Mouse (Mus musculus) layer of hippocampus, adult 9-11 months (tissue): ENCODE measurements around the gene Nek6.

Source experiments
- DNase-seq: peaks from one replicate; pipeline ENCODE4 v3.0.0; 2022

Gene Nek6

DNA sequence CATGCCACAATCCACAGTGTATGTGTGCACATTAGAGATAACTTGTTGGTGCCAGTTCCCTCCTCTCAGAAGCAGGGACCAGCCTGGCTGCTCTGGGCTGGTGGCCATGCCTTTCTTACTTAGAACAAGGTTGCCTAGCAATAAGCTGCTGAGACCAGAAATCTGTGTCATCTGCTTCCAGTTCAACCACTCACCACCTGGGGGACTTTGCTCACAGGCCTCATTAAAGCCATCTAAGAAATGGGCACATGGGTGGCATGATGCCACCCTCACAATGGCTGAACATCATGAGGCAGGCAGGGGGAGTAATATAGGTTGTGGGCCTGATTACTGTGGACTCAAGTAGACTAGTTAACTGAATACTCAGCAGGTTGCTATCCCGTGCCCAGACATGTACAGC, 1.3 kb upstream of the Nek6 start:
- DNase-seq = peak; percentile 89

DNA sequence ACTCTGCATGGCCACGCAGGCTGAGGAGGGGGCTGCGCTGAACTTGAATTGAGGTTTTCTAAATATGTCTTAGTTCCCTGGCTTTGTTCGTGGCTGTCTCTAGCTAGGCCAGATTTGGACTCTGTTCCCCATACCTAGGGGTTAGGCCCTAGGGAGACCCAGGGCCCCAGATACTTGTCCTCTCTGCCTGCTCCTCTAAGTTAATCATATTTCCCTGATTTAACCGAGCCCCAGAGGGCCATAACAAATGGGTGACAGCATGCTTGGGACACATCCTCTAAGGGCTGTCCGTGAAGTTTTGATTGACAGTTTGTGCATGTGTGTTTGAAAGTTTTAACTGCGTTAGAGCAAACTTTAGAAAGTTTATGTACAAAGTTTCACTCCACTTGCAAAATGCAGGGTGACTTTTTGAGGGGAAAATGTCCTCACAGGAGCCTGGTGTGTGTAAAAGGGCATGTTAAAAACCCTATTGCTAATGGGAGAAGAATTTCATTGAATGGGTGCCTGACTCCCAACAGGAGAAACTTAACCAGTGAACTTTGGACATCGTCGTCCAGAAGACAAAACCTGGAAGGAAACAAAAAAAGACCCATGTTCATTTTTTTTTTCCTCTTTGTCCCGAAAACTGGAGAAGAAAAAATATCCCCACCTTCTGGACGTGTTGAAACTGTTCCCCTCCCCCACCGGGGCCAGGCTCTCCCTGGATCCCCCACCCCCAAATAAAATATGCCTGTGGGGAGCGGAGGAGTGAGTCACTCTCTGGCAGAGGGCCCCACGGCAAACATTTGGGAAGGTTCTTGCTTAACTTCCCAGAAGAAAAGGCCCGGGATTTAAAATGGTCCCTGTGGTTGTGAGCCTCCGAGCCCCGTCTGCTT, 1.1 kb downstream of the Nek6 start:
- no peak for DNase-seq

DNA sequence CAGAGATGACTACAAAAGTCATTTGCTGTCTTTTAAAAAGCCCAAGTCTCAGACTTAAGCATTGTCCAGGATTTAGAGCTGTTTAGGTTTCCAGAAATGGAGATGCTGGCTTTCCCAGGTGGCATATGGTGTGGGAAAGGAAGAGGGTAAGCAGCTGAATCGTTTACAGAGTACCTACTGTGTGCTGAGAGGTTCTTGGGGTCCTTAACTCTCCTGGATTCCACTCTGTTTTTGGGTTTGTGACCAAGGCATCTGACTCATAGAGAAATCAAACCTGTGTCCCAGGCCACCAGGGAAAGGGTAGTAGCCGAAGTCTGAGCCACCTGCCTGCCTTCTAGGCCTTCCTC, 1.7 kb downstream of the Nek6 start:
- no peak for DNase-seq

DNA sequence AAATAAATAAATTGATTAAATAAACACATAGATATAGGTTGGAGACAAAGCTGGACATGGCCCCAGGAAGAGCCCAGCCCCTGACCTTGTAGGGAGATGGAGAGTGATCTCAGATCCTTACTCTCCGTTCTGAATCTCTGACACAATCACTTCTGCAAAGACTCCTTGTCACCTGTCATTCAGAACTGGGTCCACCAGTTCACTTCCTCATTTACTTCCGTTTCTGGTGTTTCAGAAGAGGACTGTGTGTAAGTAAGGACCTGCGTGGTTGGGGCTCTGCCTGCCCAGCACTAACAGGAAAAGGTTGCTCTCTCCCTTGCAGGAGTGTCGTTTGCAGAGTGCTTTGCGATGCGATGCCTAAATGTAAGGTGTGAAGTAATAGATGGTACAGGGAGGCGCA, 3.0 kb downstream of the Nek6 start:
- DNase-seq = no peak

DNA sequence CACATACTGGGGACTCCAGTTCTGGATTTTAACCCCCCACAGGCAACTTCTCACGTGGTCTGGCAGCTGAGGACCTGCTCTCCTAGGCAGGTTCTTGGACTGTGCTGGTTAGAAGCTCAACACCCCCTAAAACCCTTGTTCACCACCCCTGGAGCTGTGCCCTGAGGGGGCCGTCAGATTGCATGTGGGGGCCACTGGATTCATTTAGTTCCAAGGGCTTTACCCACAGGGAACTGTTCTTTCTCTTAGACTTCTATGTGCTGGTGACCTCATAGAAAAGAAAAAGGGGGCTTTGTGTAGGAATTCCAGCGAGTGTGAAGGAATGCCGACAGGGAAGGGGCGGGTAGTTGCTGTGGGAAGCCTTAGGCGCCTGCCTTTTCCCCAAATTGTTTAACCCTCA, 4.0 kb downstream of the Nek6 start:
- no peak for DNase-seq

DNA sequence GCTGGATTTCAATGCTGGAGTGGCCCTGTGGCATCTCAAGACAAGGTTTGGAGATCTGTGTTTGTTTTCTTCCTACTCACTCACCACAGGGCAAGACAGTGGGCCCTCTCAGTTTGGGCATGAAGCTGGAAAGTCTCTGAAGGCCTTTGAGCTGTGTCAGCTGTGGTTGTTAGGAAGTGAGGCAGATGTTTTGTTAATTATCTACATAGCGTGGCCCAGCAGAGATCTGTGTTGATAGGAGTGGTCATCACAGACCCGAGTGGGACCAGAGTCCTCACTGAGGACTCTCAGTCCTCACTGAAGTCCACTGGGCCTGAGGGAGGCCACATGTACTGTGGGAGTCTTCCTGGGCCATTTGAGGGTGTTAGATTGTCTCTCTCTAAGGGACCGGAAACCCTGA, 5.0 kb downstream of the Nek6 start:
- no peak for DNase-seq

DNA sequence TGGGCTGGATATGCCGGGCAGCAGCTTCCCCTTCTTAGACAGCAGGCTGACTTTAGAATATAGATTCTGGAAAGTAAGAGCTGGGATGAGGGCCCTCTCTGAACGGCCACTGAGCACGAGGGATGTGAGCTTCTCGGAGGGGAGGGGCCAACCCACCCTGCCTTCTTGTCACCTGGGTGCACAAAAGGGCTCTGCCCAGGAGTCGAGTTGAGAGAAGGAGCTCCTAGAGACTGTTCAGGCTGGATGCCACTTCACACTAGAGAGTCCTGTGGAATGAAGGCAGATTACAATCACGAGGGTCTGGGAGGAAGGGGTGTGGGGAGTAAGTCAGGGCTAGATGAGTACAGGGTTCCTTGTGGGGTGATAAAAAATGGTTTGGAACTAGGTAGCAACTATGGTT, 5.6 kb downstream of the Nek6 start:
- DNase-seq = no peak

DNA sequence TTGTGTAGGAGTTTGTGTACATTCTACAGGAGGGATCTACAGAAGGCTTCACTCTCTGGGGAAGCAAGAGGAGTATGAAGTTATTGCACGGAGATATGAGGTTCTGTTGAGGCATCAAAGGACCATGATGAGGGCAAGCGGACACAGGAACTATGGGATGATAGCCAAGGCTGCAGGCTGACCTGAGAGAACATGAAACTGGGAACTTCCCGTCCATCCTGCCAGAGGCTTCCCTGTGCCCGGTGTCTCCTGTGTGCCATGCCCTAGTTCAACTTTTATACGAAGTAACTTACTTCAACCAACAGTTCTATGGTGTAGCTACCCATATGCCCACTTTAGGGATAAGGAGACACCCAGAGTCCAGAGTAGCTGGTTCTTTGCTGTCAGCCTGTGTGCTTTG, 7.3 kb downstream of the Nek6 start:
- no peak for DNase-seq

DNA sequence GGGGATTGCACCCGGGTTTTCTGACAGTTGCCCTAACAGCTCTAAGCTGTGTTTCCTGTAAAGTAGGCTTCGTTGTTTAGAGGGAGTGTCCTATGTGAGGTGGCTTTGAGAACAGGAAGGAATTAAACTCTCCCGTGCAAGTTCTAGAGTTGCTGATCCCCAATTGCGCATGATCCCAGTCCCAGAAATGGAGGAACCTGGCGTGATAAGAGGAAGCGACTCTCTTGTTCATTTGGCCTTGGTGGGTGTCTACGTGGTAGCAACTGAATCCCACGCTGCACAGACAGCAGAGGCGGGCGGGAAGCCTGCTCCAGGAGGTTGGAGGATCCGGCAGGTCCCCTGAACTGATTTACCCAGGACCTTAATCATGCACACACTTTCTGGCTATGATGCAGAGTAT, 8.5 kb downstream of the Nek6 start:
- no peak for DNase-seq

DNA sequence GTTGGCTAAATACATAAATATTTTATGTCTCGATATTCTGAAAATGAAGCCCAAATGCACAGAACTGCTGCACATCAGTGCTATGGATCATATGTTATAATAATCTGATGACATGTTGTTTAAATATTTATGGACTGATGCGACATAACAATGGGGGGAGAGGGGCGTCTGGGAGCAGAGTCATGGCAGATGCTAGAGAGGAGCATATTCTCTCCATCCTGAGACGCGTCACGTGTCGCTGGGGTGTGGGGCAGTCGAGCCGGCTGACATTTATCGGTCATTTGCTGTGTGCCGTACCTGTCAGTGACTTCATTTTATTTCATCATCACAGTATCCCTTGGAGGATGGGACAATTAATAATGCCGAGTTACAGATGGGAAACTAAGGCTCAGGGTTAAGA, 10.2 kb downstream of the Nek6 start:
- no peak for DNase-seq

DNA sequence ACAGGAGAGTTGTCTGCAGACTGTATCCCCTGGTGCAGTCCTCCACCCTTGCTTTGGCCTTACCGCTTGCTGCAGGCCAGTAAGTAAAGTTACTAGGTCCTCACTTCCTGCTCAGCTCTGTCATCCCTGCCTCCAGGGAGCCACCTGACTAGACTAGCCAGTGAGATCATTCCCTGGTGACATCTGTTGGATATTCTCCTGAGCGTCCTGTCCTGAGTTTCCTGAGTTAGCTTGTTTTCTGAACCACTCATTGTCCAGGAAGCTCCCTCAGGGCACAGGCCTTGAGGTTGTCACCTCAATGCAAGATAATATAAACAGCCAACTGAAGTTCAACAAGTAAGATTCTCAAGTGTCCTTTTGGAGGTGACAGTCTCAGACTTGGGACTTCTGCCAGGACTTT, 10.9 kb downstream of the Nek6 start:
- no peak for DNase-seq

DNA sequence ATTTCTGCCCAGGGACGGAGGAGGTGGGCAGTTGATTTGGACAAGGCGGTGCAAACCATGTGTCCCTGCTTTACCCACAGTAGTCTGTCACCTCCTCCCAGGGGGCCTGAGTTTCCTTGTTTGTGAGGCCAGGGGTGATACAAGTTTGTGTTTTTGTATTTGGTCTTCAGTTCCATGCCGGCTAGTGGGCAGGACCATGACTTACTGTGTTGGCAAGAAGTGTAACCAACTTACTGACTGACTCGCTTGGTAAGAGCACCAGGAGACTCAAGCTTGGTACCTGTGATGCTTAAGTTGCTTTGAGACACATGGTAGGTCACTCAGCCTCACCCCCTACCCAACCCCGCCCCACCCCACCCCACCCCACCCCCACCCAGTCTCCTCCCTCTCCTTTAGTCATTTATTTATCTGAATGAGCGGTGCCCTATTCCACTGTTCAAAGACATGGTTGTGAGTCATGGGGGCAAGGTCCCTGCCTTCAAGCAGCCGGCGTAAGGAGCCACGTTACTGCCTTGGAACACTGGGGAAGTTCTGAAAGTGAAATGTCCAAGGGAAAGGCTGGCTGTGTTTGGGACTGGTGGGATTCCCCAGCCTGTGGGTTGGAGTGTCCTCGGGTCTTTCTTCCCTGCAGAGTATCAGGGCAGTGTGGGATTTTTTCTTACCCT, 12.5 kb downstream of the Nek6 start:
- DNase-seq = no peak

DNA sequence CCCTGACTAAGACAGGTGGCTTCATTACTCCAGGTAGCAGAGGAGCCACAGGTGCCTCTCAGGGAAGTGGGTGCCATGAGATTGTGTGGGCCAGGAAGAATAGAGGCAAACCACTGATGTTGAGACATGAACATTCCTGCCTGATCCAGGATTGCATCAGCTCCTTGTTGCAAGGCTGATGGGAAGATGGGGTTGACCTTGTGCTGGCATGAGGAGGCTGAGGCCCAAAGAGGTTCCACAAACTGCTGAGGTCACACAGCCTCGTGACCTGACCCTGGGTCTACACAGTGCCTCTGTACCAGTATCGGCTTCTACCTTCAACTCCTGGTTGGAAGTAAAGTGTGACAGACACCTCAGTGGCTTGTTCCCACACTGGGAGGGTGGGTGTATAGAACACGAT, 13.6 kb downstream of the Nek6 start:
- no peak for DNase-seq

DNA sequence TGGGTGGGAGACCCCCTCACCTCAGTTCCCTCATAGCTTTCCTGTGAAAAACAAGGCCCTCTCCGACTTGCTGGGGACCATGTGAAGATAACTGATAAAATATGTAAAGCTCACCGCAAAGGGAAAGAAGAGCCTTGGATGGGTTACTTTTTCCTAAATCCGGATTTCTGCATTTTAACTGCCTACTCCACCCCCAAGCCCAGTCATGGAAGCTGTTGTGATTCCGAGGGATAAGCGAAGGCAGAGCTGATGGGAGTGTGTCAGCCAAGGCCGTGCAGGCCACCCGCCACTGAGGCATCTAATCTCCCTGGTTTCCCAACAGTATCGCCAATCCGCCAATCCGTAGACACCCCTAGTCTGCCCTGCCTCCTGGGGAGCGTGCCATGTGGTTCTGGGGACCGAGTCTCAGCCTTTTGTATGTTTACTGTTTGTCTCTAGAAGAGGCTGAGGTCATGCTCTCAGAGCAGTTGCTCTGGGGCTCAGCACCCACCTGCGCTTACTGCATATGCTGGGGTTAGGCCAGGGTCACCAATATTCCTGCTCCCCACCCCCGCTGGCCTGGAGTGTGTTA, 18.2 kb downstream of the Nek6 start:
- DNase-seq = no peak

DNA sequence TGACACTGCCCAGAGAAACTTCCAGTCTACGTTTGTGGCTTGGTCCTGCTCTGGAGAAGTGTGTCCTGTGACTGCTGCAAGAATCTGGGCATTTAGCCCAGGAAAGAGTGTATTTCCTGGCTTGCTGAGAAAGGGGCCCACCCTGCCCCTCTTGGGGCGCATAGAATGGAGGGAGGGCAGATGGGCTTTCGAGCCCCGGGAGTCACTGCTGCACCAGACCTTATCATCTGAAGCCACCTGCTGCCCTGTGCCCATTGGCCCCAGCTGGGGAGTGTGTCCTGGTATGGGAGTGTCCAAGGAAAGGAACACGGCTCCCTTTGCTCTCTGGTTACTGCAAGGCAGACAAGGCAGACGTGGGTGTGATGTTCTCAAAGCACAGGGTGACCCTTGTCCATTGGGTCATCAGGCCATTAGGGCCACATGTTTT, 19.5 kb downstream of the Nek6 start:
- no peak for DNase-seq

DNA sequence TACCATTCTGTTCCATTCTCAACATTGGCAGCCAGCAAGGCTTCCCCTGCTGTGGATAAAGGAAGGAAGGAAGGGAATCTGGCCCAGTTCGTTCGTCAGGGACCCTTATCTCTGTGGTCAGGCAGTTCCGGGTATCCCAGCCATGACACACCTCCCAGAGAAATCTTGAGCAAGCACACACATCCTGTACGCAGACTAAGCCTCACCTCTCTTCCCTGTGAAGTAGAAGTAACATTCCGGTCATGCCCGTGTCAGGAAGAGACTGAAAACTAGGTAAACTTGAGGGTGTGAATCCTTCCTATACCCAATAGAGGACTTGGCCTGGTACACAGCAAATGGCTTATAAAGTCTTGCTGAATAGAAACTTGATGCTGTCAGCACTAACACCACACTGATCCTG, 21.9 kb downstream of the Nek6 start:
- DNase-seq = no peak

DNA sequence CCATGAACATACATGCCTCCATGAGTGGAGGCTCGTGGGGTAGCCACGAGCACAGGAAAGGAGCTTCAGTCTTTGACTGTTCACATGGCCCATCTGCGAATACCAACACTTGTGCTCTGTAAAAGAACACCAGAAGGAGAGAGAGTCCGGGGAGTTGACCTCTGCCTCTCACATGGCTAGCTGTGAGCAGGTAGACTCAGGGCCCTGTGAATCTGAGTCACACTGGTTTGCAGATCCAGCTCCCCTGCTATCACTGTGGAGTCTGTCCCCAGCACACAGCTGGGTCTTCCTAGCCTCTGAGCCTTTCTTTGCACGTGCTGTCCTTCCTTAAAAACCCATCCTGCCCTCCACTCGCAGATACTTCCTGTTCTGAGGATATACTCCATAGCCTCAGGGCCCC, 22.3 kb downstream of the Nek6 start:
- DNase-seq = no peak

DNA sequence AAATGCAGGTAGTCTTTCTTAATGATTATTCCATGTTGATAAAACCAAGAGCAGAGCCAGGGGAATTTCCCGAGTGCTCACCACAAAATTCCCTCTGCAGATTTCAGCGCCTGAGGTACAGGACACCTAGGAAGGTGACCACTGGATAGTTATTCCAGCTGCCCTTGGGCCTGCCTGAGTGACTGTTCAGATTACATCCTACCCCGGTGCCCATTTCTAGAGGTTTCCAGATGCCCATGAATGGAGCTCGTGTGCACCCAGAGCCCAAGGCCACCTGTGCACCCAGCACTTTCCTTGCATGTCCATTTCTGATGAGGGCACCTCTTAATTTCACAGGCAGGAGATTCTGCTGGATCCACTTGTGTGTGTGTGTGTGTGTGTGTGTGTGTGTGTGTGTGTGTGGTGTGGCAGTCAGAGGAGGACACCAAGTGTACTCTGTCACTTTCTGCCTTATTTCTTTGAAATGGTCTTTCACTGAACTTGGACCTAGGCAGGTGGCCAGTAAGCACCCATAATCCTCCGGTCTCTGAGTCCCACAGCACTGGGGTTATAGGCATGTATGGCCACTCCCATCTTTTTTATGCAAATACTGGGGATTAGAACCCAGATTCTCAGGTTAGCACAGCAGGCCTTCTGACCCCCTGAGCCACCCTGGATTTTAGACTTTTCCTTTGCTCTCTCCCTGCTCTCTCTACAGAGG, 22.9 kb downstream of the Nek6 start:
- DNase-seq = no peak

DNA sequence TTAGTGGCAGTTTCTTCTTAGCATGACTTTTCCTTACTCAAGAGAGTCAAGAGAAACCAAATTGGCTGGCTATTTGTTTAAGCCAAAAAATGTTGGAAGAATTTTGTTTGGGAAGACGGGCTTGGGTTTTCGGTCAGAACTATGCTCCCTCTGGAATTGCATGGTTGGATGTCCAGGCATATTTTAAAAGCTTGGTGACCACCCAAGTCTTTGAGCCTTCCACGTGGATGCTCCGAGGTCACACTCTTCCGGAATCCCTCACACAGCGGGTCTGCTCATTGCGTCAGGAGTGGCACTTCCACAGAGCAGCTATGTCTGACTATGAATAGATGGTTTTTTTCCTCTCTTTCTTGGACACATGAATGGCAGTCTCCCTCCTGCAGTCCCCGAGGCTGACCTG, 23.6 kb downstream of the Nek6 start:
- no peak for DNase-seq

DNA sequence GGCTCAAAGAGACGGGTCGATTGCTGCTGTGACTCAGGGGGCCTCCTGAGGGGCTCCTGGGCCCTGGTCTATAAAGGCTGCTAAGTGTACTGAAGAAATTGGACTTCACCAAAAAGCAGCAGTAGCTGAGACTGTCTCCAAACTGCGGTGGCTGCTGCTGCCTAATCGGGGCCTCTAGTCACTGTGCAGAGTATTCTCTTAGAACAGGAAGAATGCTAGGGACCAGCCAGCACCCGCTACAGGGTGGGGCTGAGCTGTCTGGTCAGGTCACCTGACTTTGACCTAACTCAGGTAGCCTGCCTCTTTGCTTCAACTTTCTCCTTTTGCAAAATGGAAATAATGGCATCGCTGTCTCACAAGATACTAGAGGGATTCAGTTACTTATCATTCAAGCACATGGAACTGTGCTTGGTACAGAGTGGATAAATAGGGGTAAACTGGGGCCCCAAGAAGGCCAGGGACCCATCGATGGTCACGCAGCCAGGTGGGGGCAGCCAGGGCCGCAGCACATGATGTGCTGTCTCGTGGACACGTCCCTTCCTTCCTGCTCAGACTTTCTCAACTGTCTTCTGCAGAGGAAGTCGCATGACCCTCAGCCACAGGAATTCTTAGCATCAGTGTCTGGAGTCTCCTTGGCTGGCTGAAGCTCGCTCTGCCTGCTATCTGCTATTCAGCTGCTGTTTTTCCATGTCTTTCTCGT, 24.2 kb downstream of the Nek6 start:
- peak; percentile 63 for DNase-seq

DNA sequence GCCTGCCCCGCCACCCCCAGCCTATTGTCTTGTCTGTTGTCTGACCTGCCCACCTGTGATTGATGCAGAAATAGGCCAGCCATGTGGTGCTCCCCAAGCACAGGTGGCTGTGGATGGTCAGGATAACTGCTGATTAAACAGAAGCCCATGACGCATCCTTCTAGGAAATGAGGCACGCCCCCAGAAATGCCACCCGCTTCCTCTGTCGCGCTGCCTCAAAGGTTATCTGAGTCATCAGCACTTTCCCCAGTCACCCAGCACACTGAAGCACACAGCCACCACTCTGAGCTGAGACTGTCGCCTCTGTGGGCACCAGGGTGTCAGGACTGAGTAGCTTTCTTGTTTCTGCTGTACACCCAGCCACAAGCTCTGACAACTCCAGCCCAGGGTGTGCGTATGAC, 24.9 kb downstream of the Nek6 start:
- DNase-seq = peak; percentile 87

DNA sequence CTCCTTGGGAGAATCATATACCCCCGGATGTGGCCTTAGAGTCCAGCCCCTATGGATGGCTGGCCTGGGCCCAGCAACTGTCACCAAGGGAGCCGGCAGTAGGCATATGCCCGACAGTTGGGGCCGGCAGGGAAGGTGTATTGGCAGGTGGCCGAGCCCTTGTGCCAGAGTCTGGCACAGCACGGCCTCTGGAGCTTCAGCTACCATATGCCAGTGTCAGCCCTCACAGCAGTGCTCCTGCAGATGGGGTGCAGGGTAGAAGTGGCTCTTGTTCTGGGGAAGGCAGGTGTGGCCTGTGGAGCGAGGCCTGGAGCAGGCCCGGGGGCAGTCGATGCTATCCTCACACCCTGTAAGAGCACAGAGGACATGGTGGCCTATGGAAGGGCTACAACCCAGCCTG, 28.2 kb downstream of the Nek6 start:
- no peak for DNase-seq

DNA sequence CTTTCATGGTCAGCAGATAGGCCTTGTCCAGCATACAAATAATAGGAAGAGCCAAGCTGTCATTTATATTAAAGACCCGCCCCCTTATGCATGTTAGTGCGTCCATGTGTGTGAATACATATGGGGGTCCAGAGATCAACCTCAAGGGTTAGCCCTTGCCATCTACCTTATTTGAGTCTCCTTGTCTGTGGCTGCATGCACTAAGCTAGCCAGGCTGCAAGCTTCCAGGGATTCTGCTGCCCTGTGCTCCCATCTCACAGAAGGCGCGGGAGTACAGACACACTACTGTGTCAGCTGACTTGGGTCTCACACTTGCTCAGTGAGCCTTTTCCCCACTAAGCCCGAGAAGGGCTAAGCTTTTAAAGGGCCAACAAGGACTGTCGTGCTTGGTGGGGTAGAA, 29.2 kb downstream of the Nek6 start:
- no peak for DNase-seq
